Mouse (Mus musculus) spleen, adult 18-20 months (tissue): ENCODE results near the gene Mfsd4a.

Experiments
- DNase-seq, 2 experiments: peaks; one replicate each; pipeline ENCODE4 v3.0.0; 2022; ENCODE audit warnings: mixed read lengths in 2 of 2

Gene Mfsd4a

DNA sequence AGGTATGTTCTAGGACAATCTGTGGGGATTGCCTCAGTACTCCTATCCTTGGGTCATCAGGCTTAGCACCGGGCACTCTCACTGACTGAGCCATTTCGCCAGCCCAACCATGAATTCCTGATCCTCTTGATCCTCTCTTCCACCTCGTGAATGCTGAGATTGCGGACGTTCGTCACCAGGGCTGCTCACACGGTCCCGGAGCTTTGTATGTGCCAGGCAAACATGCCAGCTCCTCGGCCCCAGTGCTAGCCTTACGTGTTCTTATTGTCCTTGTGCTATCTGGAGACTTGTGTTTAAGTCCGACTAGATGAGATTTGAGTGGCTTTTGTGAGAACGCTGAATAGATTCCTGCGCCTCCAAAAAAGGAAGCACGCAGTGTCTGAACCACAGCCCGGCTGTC, 80.4 kb downstream of the Mfsd4a start:
- no peak for DNase-seq

DNA sequence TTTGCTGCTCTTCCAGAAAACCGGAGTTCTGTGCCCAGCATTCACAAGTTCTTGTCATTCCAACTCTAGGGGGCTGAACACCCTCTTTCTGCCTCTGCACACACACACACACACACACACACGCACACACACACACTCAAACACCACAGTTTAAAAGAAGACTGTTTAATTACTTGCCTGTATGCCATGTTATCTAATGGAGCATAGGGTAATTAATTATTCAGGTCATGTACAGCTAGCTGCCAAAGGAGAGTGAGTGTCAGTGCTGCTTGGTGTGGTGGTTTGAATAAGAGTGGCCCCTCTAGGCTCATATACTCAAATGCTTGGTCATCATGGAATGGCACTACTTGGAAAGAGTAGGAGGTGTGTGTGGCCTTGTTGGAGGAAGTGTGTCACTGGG, 84.1 kb downstream of the Mfsd4a start:
- no peak for DNase-seq

DNA sequence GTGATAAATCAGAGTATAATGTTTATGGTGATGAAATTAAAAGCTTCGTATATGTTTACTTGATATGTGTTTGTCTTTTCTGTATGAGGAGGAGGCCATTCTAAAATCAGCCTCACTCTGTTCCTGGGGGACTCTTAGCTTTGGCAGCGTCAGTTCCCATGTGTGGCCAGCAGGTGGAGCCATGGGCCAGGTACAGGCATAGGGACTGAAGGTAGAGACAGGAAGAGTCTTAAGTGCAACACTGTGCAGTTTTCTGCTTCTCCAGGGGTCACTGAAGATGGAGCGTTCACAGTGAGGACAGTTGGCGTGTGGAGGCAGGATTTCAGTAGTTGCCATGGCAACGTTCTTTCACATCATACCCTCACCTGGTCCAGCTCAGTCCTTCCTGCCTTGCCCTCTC, 85.0 kb downstream of the Mfsd4a start:
- DNase-seq = peak; percentile 60 to 81

DNA sequence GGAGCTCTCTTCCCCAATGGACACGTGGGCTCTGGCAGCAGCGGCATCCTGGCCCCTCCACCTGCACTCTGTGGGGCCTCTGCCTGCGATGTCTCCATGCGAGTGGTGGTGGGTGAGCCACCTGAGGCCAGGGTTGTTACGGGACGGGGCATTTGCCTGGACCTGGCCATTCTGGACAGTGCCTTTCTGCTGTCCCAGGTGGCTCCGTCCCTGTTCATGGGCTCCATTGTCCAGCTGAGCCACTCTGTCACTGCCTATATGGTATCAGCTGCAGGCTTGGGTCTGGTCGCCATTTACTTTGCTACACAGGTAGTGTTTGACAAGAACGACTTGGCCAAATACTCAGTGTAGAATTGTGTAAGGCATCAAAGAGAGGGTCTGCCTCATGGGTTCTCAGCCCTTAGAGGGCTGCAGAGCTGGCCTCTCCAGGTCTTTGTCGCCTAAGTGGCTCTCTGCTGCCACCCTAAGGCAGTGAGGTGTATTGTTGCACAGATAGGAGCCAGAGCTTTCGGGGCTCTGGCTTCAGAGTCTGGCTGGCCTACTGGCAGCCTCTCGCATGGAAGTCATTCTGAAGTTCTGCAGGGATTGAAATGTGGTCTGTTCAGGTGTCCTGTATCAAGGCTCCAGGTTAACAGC, 86.4 kb downstream of the Mfsd4a start:
- peak; percentile 39 to 70 for DNase-seq

DNA sequence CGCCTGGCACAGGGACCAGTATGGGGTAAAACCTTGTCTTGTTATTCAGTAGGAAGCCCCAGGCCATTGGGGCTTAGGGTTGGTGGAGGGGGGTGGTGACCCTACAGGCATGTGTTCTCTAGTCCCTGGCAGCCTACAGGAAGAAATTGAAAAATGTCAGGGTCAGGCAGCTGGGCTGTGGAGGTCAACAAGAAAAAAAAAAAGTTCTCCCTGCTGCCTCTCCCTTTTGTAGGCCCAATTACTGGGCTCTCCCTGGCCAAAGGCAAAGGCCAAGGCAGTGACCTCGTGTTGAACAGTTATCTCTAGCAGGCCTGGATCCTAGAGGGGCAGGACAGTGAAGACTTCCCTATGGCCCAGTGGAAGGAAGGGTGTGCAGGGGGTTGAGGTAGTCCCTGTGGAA, 87.4 kb downstream of the Mfsd4a start:
- DNase-seq = no peak

DNA sequence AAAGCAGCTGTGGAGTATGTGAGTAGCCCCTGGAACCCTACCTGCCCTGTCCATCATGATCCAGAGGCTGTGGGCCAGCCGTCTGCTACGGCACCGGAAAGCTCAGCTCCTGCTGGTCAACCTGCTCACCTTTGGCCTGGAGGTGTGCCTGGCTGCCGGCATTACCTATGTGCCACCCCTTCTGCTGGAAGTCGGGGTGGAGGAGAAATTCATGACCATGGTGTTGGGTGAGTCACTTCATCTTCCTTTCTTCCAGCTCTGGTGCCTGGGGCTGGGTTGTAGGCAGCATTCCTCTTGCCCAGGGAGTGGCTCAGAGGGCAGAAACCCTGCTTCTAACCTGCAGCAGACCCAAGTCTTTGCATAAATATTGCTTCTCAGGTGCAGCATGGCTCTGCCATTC, 91.0 kb downstream of the Mfsd4a start:
- DNase-seq = no peak

DNA sequence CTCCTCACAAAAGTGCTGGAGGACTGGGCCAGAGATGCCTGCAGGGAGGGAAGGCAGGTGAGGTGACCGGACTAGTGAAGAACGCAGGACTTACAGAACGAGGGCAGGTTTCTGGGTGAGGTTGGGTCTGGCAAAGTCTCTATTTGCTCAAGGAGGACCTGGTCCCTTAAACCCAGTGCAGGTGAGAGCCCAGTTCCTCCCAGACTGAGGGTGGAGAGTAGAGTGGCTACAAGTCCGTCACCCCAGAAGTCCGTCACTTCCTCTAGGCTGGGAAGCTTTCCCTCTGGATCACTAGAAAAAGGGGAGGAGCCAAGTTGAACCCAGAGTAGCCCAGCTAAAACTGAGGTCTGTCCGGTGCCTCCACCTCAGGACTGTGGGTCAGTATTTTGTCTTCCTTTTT, 93.9 kb downstream of the Mfsd4a start:
- no peak for DNase-seq
